Mouse (Mus musculus): ENCODE results near the gene Odc1.
A peak's percentile ranks its signal among the peaks of the same experiment; 100 is the strongest.

Odc1 gene

DNA sequence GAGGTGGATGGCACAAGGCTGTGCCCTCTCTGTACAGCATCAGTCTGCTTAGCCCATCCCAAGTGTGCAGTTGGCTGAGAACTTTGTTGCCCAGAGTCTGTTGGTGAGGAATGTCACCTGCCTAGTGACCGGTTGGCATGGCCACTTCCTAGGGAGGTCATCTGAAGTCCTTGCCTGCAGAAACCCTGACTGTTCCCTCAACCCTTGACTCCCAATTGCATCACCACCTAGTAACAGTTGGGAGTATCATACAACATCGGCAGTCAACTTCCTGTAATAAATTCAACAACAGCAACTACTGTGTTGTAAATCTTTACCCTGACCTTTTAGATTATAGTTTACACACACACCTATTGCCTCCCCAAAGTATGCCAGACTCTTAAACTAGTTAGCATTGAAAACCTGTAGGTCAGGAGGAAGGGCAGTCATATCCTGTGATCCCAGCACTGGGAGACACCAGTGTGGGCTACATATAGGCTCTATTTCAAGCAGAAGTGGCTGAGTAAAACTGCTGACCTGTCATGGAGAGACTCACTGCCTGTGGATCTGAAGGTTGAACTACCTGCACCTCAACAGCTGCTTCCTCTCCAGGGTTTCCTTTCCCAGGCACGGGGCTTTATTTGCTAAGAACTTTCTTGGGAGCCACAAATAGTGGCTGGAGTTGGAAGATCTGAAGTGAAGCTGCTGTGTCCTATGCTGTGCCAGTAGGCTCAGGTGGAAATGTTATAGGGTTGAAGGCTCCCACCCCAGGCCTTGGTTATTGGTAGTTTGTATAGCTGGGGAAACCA is 6.8 kb downstream of the Odc1 start:
- DNase-seq (ENCODE audit: low spot score) = no peak

DNA sequence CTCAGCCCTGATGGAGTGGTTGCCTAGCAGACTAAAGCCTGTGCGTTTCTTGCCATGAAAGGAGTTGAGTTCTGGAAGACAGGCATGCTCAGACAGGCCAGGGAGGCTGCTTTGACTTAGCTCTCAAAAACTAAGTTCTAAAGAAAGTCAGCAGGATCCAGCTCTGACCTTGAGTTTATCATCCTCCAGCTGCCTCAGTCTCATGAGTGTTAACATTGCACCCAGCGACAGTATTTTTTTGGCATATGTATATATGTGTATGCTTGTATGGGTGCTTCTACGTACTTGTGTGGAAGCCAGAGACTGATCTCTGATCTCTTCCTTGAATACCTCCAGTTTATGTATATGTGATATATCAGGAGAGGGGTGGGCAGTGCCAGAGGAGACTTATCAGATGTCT is 7.8 kb downstream of the Odc1 start:
- no peak for DNase-seq (ENCODE audit: low spot score)

DNA sequence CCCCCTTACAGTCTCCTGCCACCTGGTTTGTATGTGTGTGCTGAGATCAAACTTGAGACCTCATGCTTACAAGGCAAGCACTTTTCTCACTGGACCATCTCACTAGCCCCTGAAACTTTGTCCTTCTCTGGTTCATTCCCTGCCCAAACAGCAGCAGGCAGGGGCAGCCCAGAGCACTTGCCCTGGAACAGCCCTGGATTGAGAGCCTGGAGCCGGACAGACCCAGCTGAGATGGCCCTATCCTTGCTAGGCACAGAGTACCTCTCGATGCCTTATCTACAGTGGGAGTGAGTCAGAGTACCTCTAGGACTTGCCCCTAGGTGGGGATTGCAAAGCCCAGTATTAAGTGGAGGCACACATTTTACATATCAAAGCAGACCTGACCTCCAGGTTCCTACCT is 8.4 kb downstream of the Odc1 start:
- DNase-seq (ENCODE audit: low spot score) = no peak

DNA sequence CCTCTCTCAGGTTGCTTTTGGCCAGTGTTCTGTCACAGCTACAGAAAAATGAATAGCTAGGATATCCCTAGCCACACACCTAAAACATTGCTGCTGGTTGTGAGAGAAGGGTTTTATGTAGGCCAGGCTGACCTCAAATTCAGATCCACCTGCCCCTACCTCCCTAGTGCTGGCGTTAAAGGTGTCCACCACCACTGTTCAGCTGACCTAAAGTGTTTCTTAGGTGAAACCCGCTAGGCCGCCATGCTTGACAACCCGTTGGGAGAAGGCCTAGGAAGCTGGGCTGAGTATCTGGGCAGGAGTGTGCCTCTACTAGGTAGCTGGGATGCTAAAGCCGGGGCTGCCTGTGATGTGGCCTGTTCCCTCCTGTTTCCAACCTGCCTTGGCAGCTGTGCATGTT is 9.0 kb downstream of the Odc1 start:
- DNase-seq (ENCODE audit: low spot score) = no peak

DNA sequence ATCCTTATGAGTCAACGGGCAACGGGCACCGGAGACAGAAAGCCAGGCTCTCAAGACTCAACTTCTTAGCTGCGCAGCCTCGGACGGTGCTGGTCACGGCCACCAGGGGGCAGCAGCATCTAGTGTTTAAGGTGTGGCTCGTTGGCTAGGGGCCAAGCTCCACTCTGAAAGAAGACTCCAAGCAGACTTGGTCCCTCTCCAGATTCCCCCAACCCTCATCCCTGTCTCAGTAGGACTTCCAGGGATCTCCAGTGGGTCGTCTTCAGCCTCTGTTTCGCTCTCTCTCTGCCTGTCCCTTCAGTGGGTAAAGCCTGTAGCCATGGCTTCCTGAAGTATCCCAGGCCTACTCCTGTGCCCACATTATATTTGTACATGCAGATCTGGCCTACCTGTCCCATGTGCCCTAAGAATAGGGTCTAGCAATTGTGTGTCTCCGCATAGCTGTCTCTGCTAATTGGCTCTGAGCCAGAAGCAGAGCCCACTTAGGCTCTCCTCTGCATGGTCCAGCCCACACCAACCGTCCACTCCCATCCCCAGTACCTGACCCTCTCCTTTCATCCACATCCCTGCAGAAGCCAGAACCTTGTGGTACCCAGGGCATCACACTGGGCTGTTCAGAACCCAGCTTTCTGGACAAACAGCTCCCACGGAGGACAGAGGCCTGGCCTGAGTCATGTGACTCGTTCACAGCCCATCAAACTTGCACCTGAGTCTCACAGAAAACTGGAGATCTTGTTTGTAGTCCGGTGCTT is 9.8 kb downstream of the Odc1 start:
- DNase-seq (ENCODE audit: low spot score) = peak; percentile 96

DNA sequence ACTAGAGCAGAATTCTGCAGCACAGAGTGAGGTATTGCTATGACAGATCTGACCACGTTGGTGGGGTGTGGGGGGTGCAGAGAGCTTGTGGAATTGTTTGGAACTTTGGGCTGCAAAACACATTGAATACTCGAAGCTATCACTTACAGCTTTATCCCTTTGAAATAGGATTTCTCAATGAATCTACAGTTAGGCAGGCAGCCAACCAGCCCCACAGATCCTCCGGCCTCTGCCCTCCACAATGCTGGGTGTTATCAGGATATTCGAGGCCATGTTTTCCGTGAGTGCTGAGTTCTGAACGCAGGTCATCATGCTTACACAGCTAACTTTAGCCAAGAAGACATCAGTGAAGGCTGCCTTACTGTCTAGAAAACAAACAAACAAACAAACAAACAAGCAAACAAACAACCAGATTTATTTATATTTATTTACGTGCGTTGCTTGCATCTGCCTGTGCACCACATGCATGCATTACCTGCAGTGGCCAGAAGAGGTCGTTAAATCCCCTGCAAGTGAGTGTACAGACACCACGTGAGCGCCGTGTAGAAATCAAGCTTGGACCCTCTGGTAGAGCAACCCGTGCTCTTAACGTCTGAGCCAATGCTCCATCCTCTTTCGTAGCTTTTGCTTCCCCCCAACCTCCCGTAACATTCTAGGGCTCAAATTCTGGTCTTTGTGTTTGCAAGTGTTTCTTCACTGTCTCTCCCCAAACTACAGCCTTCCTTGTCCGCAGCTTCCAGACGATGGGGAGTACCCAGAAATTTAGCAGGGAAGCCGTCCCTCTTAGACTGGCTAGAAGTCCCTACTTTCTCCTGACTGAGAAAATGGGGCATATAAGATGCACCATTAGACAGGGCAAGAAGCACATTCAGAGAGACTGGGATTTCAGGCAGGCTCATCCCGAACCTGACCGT is 12.1 kb downstream of the Odc1 start:
- DNase-seq (ENCODE audit: low spot score) = peak; percentile 91

DNA sequence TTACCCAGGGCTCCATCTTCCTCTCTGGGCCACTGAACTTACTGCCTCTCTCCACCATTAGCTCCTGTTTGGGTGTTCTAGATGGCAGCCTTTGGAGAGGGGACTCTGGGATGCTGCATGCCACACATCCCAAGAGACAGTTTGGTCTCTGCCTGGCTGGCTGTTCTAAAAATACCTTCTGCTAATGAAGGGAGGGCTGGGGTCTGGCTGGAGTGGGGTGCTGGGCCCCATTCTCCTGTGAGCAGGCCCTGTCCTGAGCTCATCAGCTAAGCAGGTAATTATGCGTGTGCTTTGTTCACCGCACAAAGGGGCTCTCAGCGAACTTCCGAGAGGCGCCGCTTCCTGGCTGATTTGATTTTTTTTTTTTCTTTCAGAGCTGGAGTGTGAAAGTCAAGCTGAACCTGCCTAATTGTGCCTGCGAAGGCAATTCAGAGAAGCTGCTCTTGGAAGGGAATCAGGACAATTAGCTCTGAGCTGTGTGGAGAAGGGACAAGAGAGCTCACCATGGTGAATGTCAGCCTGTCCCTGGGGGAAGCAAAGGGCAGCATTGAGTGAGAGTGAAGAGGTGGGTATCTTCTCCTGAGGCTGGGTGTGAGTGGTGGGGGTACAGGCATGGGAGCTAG is 12.9 kb downstream of the Odc1 start:
- DNase-seq (ENCODE audit: low spot score) = peak; percentile 54

DNA sequence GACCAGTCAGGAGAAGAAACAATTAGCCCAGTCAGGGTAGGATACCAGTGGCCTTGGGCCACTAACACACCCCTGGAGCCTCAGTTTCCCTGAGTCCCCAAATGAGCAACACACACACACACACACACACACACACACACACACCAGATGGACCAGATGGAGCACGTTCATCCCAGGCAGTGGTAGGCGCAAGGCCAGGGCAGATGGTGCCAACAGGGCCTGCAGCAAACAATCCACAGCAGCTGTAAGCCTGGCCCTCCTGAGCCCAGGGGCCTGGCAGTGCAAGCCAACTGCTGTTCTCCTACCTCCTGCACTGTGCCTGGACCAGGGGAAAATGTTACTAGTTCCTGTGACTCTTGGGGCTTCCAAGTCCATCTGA is 13.4 kb downstream of the Odc1 start:
- no peak for DNase-seq (ENCODE audit: low spot score)

DNA sequence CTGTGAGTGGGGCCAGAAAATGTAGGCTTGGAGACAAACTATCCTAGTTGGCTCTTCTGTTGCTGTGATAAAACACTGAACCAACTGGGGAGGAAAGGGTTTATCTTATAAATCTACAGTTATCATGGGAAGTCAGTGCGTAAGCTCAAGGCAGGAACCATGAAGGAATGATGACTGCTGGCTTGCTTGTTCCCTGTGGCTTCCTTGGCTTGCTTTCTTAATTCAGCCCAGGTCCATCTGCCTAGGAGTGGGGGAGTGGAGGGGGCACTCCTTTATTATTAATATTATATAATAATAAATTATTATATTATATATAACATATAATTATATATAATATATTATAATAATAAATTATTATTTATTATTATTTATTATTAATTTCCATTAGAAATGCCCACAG is 17.8 kb downstream of the Odc1 start:
- DNase-seq (ENCODE audit: low spot score) = no peak

DNA sequence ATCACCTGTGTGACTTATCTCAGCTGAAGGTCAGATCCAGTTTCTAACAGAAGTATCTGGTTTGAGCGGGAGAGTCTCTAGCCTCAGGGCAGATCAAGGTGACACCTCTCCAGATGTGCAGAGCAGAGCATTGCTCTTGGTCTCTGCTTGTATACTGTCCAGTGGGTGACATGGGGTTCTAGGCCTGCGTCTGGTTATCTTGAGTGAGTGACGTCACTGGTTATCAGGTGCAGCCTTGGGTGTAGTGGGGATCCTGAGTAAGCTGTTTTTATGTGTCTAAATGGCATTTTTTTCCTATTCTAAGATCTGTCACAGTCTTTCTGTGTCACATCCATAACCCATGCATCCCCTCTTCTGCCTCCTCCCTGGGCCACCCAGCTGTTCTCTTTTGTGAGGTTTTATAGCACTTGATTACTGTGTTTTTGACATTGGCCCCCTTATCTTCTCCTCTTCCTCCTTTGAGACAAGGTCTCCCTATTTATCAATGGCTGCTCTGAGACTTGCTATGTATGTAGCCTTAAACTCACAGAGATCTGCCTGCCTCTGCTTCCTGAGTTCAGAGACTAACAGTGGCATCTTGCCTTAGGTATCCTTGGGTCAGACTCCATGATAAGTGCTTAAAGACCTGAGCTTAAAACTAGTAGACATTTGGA is 20.9 kb downstream of the Odc1 start:
- DNase-seq (ENCODE audit: low spot score) = no peak

DNA sequence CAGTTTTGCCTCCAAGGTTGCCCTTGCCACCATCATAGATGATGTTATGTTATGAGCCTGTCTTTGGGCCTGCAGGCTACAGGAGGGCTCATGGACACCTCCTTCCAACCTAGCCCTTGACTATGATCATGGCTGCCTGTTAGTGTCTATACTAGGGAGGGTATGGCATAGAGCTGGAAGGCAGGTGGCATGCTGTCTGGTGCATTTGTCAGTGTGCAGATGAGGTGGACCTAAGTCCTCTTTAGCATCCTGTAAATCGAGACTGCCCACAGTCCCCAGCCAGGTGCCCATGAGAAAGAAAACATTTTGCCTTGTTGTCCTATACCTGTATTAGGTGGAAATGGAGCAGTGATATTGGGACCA is 21.4 kb downstream of the Odc1 start:
- DNase-seq (ENCODE audit: low spot score) = no peak

DNA sequence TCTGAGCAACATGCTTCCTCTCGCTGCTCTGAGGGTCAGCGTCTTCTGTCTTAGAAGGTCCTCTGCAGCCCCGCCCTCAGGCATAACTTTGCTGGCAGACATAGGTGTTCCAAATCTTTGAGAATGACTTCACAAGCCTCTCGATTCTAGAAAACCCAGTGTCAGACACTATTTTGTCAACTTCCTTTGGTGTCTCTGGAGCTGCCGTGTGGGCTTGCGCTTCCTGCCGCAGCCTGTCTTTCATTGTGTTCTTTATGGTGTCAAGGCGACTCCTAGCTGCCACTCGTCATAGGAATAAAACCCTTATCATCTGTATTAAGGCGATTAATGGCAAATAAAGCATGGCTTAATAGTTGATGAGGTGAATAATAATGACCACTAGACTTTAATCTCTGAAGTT is 24.0 kb downstream of the Odc1 start:
- no peak for DNase-seq (ENCODE audit: low spot score)

DNA sequence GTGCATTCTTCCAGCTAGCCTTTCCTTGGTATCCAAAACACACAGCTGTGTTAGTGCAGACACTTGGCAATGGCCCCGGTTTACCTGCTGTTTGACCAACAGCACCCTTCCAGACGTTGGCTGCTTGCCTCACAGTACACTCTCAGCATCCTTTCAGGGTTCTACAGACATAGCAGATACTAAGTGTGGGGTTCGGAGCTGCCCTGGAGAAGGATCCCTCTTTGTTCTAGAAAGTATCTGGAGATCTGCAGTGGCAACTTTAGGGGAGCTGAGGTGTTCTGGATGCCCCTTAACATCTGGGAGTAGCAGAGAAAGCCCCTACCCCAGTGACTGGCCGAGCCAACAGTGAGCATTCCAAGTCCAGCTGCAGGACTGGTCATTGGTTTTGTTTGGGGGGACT is 30.0 kb downstream of the Odc1 start:
- no peak for DNase-seq (ENCODE audit: low spot score)

DNA sequence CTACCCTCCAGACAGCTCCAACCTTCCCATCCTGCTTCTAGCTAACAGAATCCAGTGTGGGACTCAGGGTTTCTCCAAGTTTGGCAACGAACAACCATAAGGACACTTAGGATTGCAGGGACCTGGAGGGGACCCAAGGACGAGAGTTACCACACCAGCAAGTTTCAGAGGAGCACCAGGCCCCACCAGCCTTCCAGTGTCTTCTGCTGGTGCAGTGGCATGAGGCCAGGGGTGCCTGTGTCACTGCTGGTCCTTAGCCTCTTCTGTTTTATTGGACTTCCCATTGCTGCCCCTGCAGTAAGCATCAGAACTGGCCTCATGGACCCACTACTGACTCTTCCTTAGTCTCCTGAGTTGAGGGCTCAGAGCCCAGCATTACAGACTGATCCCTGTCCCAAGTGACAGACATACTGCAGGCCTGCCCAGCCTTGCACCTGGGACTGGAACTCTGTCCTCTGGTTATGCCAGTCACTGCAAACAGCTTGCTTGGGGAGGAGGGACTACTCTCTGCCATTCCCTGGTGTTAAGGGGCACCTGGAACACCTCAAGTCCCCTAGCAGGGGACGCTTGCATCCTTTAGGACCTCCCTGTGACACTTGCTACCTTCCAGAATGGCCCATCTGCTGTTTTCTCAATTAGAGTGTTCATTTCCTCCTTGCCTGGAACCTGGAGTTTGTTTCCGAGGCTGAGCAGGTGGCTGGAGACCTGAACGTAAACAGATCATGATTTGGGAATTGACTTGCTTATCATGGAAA is 30.7 kb downstream of the Odc1 start:
- DNase-seq (ENCODE audit: low spot score) = no peak

DNA sequence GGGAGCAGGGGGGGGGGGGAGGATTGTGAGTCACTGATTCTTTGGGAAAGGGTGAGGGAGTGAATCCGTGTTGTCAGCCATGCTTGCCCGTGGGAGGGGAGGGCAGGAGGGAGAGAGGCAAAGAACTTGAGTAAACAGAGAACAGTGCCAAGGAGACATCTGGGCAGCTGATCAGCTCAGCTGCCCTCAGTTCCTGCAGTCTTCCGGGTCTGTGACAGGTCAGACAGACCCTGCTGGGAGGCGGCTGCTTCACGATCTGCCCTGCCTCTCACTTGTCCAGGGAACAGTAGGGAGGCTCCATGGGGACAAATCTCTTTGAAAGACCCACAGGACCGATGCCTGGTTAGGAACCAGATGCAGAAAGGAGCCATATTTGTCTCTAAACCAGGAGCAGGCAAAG is 31.4 kb downstream of the Odc1 start:
- peak; percentile 25 for DNase-seq (ENCODE audit: low spot score)

DNA sequence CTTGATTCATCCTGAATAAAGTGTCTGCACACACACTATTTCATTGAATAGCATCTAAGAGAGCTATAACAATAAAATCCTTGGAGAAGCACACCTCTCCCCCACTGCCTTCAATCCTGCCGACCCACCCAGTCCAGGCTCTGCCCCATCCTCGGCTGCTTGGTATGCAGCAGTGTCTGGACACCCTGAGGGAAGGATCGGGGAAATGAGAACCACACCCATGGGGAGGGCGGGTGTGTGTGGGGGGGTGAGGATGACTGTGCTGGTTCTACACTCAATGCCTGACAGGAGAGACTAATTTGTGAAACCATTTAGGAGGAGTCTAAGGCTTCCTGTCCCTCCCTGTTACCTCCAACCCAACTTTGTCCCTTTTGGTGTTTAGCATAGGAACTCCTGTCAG is 34.0 kb downstream of the Odc1 start:
- no peak for DNase-seq (ENCODE audit: low spot score)

DNA sequence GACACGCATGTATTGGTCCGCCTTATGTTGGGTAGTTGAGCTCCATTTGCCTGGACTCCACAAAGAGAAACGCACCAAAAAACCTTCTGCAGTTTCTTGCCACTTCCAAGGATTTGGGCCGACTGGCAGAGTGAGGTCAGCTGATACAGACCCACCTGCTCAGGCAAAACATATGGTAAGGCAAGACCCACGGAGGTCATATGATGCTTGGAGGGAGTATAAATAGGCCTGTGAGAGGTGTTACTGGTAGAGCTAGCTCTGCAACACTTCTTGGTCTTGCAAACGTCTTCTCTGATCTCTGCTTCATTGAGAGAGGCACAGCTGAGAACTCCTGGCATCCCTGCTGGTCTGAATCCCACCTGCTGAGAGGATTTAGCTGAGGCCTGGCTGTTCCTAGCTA is 36.4 kb downstream of the Odc1 start:
- no peak for DNase-seq (ENCODE audit: low spot score)

DNA sequence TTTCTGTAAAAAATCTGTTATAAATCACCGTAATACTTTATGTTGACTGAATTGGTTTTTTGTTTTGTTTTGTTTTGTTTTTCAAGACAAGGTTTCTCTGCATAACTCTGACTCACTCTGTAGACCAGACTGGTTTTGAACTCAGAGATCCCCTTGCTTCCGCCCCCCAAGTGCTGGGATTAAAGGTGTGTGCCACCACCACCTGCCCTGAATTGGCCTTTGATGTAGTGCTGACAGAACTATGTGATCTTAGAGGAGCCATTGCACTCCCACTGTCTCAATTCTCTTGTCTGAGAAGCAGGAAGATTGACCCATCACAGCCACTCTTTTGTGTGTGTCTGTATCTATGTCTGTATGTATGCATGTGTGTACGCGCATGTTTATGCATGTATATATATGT is 37.8 kb downstream of the Odc1 start:
- no peak for DNase-seq (ENCODE audit: low spot score)

DNA sequence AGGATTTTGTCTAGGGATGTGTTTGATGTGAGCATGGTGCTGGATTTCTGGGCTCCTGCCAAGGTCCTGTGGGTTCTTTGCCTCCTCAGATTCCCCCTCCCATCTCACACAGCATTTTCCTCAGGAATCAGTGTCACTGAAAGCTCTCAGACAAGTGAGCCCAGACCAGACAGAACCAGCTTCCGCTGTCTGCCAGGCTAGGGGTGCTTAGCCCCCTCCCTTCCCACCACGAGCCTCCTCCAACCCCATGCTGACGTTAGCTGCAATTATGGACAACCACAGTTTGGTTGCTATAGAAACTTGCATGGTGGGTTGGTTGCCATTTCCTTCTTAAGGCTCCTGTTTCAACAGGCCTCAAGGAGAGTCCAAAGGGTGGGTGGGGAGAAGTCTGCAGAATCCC is 39.3 kb downstream of the Odc1 start:
- no peak for DNase-seq (ENCODE audit: low spot score)

DNA sequence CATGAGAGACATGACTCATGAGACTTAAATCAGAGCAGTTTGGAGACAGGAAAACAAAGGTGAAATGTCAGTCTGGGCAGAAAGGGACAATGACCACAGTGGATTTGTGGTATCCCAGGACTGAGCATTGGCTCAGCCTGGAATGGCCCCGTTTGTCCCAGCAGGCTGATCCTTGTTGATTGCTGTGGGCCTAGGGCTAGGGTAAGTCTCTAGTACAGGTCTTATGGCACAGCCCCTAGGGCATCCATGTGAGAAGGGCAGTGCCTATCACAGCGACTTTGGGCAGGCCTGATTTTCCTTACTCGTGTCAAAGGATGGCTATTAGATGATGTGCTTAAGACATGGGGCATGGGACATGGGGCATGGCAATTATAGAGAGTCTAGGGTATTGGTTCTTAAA is 41.4 kb downstream of the Odc1 start:
- no peak for DNase-seq (ENCODE audit: low spot score)

DNA sequence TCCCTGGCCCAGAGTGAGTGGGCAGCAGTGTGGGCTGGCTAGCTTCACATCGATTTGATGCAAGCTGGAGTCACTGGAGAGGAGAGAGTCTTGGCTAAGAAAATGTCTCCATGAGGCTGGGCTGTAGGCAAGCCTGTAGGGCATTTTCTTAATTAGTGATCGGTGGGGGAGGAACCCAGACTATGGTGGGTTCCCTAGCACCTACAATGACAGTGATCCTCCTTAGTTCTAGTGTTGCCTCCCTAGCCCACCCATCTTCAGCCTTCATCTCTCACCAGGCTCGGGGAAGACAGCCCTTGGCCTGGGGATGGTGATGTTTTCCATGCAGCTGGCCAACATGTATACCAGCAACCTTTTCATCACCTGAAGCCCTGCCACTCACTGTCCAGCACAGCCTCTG is 43.8 kb downstream of the Odc1 start:
- no peak for DNase-seq (ENCODE audit: low spot score)

Data from embryo, embryonic 10 days (tissue).